Mouse (Mus musculus): ENCODE results near the gene Itpr2.

DNA sequence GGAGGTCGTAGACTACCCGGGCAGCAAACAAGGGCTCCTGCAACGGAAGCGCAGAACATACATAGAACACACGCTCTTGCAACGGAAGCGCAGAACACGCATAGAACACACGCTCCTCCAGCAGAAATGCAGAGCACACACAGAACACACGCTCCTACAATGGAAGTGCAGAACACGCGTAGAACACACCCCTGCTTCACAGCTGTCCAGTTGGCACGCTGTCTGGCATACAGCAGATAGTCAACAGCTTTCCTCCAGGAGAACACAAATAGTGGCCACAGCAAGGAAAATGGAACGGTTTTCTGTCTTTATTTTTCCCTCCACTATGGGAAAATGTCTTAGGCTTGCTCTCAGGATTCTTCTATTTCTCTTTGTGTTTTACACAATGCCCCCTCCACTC, 344.9 kb downstream of the Itpr2 start:
- TF ChIP-seq CTCF (IDR thresholded peaks at IDR 0.05; ENCODE audit: low read depth, low read length): no peak
- no peak for TF ChIP-seq POLR2A (IDR thresholded peaks at IDR 0.05; ENCODE audit: insufficient read depth, low read length)
- TF ChIP-seq EP300 (IDR thresholded peaks at IDR 0.05; ENCODE audit: insufficient read depth, low read depth, low read length): no peak
